Mouse (Mus musculus) lung, embryonic 15.5 days (tissue): Measurements from ENCODE around the gene Olfr1442. TPM values are rescaled to one million over a fixed set of nuclear protein-coding genes. Genes with fewer than 3 reads are reported as not detected.
"Not testable (repeated sequence)": the region's sequence is repeated elsewhere in the genome, so short reads cannot be mapped to it uniquely, and the experiment has no call there.

Source experiments
- ATAC-seq: fragments of 200-750 bp; cut with Nextera tagmentation; 2 replicates; pipeline ENCODE4 v1.8.0; 2017; ENCODE audit warnings: moderate number of reproducible peaks, borderline replicate concordance; ENCODE audit not compliant: low FRiP score, low TSS enrichment; ENCODE audit errors: extremely low read depth
- H3K27ac ChIP-seq: fragments of 300-500 bp; sonication (generic); 2 replicates; pipeline ENCODE4 v1.5.1; 2015; ENCODE audit warnings: moderate library complexity, mild to moderate bottlenecking, inconsistent platforms
- H3K27me3 ChIP-seq: fragments of 300-500 bp; sonication (generic); 2 replicates; pipeline ENCODE4 v1.6.1; 2015; ENCODE audit warnings: inconsistent platforms
- H3K36me3 ChIP-seq: fragments of 300-500 bp; sonication (generic); 2 replicates; pipeline ENCODE4 v1.6.1; 2015; ENCODE audit warnings: inconsistent platforms
- H3K4me1 ChIP-seq: fragments of 300-500 bp; sonication (generic); 2 replicates; pipeline ENCODE4 v1.6.1; 2015; ENCODE audit warnings: inconsistent platforms
- H3K4me2 ChIP-seq: fragments of 300-500 bp; sonication (generic); 2 replicates; pipeline ENCODE4 v1.6.1; 2015; ENCODE audit warnings: inconsistent platforms, mild to moderate bottlenecking, moderate library complexity
- H3K4me3 ChIP-seq: fragments of 300-500 bp; sonication (generic); 2 replicates; pipeline ENCODE4 v1.5.1; 2015; ENCODE audit warnings: mild to moderate bottlenecking, inconsistent platforms
- H3K9ac ChIP-seq: fragments of 300-500 bp; sonication (generic); 2 replicates; pipeline ENCODE4 v1.6.1; 2015; ENCODE audit warnings: inconsistent platforms
- H3K9me3 ChIP-seq: fragments of 300-500 bp; sonication (generic); 2 replicates; pipeline ENCODE4 v1.6.1; 2016; ENCODE audit warnings: inconsistent platforms
- WGBS: fragments of 180-500 bp; shearing (Covaris S2); methylation state at CpG from one replicate; pipeline ENCODE4 v1.1.7; 2015; 5-methylcytosine and 5-hydroxymethylcytosine counted together
- polyA plus RNA-seq: library from polyadenylated mRNA; unstranded; fragments of >200 nt; fragmentation: Nextera tagmentation; extraction: Ambion mirVana; gene quantifications from 2 replicates; pipeline ENCODE4 v1.2.1, GENCODE M21; 2015

Gene Olfr1442
- not detected in 2 replicates for polyA plus RNA-seq

- H3K4me2 ChIP-seq: no peak within 1 kb of the TSS
- no peaks in the 10 kb centered on the region for H3K36me3 ChIP-seq
- H3K27me3 ChIP-seq: no peaks in the 10 kb centered on the region
- H3K9ac ChIP-seq: no peak within 1 kb of the TSS
- ATAC-seq: no peak
- H3K4me3 ChIP-seq: no peak within 1 kb of the TSS
- no peaks in the 10 kb centered on the region for H3K9me3 ChIP-seq
- no peaks in the 10 kb centered on the region for H3K4me1 ChIP-seq
- H3K27ac ChIP-seq: no peak within 1 kb of the TSS
Measured at GRCm38 (mm10) chr19:12670139-12670538, at the start of gene Olfr1442. Olfr1442 (plus strand) TSS chr19:12670439.

- no peak within 1 kb of the TSS for H3K4me3 ChIP-seq
- WGBS: 60% methylated on average over 4 of the region's 4 CpGs
Measured at GRCm38 (mm10) chr19:12633176-12633575, 37.1 kb upstream of the Olfr1442 start, which contains the start of gene Glyat. Glyat (plus strand) TSS chr19:12633308.

GRCm38 (mm10) chr19:12634259-12634658, 36.0 kb upstream of the Olfr1442 start:
- no peak overlapping the region for H3K4me2 ChIP-seq
- no peak for ATAC-seq
- H3K27me3 ChIP-seq: no peaks in the 10 kb centered on the region
- no peaks in the 10 kb centered on the region for H3K36me3 ChIP-seq
- H3K4me3 ChIP-seq: no peak overlapping the region
- H3K9ac ChIP-seq: no peak overlapping the region
- WGBS: 85% methylated on average over 3 of the region's 3 CpGs
- no peaks in the 10 kb centered on the region for H3K9me3 ChIP-seq
- H3K27ac ChIP-seq: no peak overlapping the region
- H3K4me1 ChIP-seq: no peaks in the 10 kb centered on the region

More at GRCm38 (mm10) chr19:12633176-12633575, 37.1 kb upstream of the Olfr1442 start, which contains the start of gene Glyat:
- H3K27ac ChIP-seq: no peak within 1 kb of the TSS
- no peaks in the 10 kb centered on the region for H3K27me3 ChIP-seq
- H3K9me3 ChIP-seq: no peaks in the 10 kb centered on the region
- no peak for ATAC-seq
- no peak within 1 kb of the TSS for H3K9ac ChIP-seq
- H3K4me2 ChIP-seq: no peak within 1 kb of the TSS
- no peaks in the 10 kb centered on the region for H3K4me1 ChIP-seq
- H3K36me3 ChIP-seq: no peaks in the 10 kb centered on the region

GRCm38 (mm10) chr19:12634963-12635362, 35.3 kb upstream of the Olfr1442 start:
- no peak for ATAC-seq
- 78% methylated on average over 4 of the region's 4 CpGs for WGBS
- no peaks in the 10 kb centered on the region for H3K27me3 ChIP-seq
- no peak overlapping the region for H3K9ac ChIP-seq
- H3K36me3 ChIP-seq: no peaks in the 10 kb centered on the region
- no peaks in the 10 kb centered on the region for H3K4me1 ChIP-seq
- no peaks in the 10 kb centered on the region for H3K9me3 ChIP-seq
- H3K27ac ChIP-seq: no peak overlapping the region
- no peak overlapping the region for H3K4me2 ChIP-seq
- H3K4me3 ChIP-seq: no peak overlapping the region

- H3K27ac ChIP-seq: no peak overlapping the region
- H3K9me3 ChIP-seq: no peaks in the 10 kb centered on the region
- 62% methylated on average over 3 of the region's 3 CpGs for WGBS
- no peaks in the 10 kb centered on the region for H3K36me3 ChIP-seq
- no peaks in the 10 kb centered on the region for H3K27me3 ChIP-seq
- no peak overlapping the region for H3K9ac ChIP-seq
- no peak overlapping the region for H3K4me2 ChIP-seq
- ATAC-seq: no peak
- no peaks in the 10 kb centered on the region for H3K4me1 ChIP-seq
- H3K4me3 ChIP-seq: no peak overlapping the region
Measured at GRCm38 (mm10) chr19:12636863-12637262, 33.4 kb upstream of the Olfr1442 start.

GRCm38 (mm10) chr19:12638049-12638448, 32.2 kb upstream of the Olfr1442 start:
- Histone ChIP-seq H3K9me3 (no peaks in the 10 kb centered on the region), H3K36me3 (no peaks in the 10 kb centered on the region), H3K4me2 (no peak overlapping the region), H3K4me3 (no peak overlapping the region), H3K4me1 (no peaks in the 10 kb centered on the region), H3K27ac (no peak overlapping the region), H3K9ac (no peak overlapping the region), H3K27me3 (no peaks in the 10 kb centered on the region)
- 67% methylated on average over 1 of the region's 1 CpGs for WGBS
- ATAC-seq: no peak

GRCm38 (mm10) chr19:12649511-12649910, 20.7 kb upstream of the Olfr1442 start:
- Histone ChIP-seq H3K4me3 (no peak overlapping the region), H3K36me3 (no peaks in the 10 kb centered on the region), H3K27me3 (no peaks in the 10 kb centered on the region), H3K4me2 (no peak overlapping the region), H3K4me1 (no peaks in the 10 kb centered on the region), H3K27ac (no peak overlapping the region), H3K9ac (no peak overlapping the region), H3K9me3 (no peaks in the 10 kb centered on the region)
- no peak for ATAC-seq

GRCm38 (mm10) chr19:12666156-12666555, 4.1 kb upstream of the Olfr1442 start:
- H3K27ac ChIP-seq: no peak overlapping the region
- WGBS: 49% methylated on average over 1 of the region's 1 CpGs

GRCm38 (mm10) chr19:12668601-12669000, 1.6 kb upstream of the Olfr1442 start:
- 92% methylated on average over 3 of the region's 3 CpGs for WGBS

More at GRCm38 (mm10) chr19:12666156-12666555, 4.1 kb upstream of the Olfr1442 start:
- H3K4me2 ChIP-seq: no peak overlapping the region
- no peak for ATAC-seq
- no peaks in the 10 kb centered on the region for H3K27me3 ChIP-seq
- no peaks in the 10 kb centered on the region for H3K4me1 ChIP-seq
- no peaks in the 10 kb centered on the region for H3K9me3 ChIP-seq
- H3K9ac ChIP-seq: no peak overlapping the region
- no peak overlapping the region for H3K4me3 ChIP-seq
- H3K36me3 ChIP-seq: no peaks in the 10 kb centered on the region

GRCm38 (mm10) chr19:12671051-12671450, 812 bp downstream of the Olfr1442 start:
- H3K4me3 ChIP-seq: no peak overlapping the region
- H3K9me3 ChIP-seq: no peaks in the 10 kb centered on the region
- H3K27me3 ChIP-seq: no peaks in the 10 kb centered on the region
- 81% methylated on average over 4 of the region's 4 CpGs for WGBS
- no peak for ATAC-seq
- H3K4me1 ChIP-seq: no peaks in the 10 kb centered on the region
- H3K4me2 ChIP-seq: no peak overlapping the region
- H3K36me3 ChIP-seq: no peaks in the 10 kb centered on the region
- no peak overlapping the region for H3K27ac ChIP-seq
- H3K9ac ChIP-seq: no peak overlapping the region

More at GRCm38 (mm10) chr19:12668601-12669000, 1.6 kb upstream of the Olfr1442 start:
- not testable (repeated sequence) for H3K4me2 ChIP-seq, H3K4me1 ChIP-seq, H3K36me3 ChIP-seq, H3K4me3 ChIP-seq, H3K27me3 ChIP-seq, H3K27ac ChIP-seq, H3K9ac ChIP-seq, H3K9me3 ChIP-seq, ATAC-seq

- H3K27me3 ChIP-seq: no peaks in the 10 kb centered on the region
- H3K27ac ChIP-seq: no peak within 1 kb of the TSS
- H3K4me2 ChIP-seq: no peak within 1 kb of the TSS
- H3K36me3 ChIP-seq: no peaks in the 10 kb centered on the region
- no peak within 1 kb of the TSS for H3K9ac ChIP-seq
- no peaks in the 10 kb centered on the region for H3K4me1 ChIP-seq
- no peak for ATAC-seq
- WGBS: 66% methylated on average over 3 of the region's 3 CpGs
- H3K9me3 ChIP-seq: no peaks in the 10 kb centered on the region
- no peak within 1 kb of the TSS for H3K4me3 ChIP-seq
Measured at GRCm38 (mm10) chr19:12677812-12678211, 7.6 kb downstream of the Olfr1442 start, which contains the start of gene Olfr1443. Olfr1443 (plus strand) TSS chr19:12678112.

- Histone ChIP-seq H3K27me3 (no peaks in the 10 kb centered on the region), H3K9me3 (no peaks in the 10 kb centered on the region), H3K4me1 (no peaks in the 10 kb centered on the region), H3K27ac (no peak overlapping the region), H3K4me2 (no peak overlapping the region), H3K4me3 (no peak overlapping the region), H3K9ac (no peak overlapping the region), H3K36me3 (no peaks in the 10 kb centered on the region)
- no peak for ATAC-seq
Measured at GRCm38 (mm10) chr19:12684638-12685037, 14.4 kb downstream of the Olfr1442 start.

- Histone ChIP-seq H3K27me3 (no peaks in the 10 kb centered on the region), H3K36me3 (no peaks in the 10 kb centered on the region), H3K9me3 (no peaks in the 10 kb centered on the region), H3K9ac (no peak overlapping the region), H3K4me3 (no peak overlapping the region), H3K4me2 (no peak overlapping the region), H3K27ac (no peak overlapping the region), H3K4me1 (no peaks in the 10 kb centered on the region)
- no peak for ATAC-seq
Measured at GRCm38 (mm10) chr19:12685231-12685630, 15.0 kb downstream of the Olfr1442 start.
